Mouse (Mus musculus) kidney, embryonic 14.5 days (tissue): ENCODE data around the gene Klhl35. TPM values are rescaled to one million over a fixed set of nuclear protein-coding genes. Genes with fewer than 3 reads are reported as not detected.

Experiments used
- ATAC-seq: fragments of 200-750 bp; cut with Nextera tagmentation; 2 replicates; pipeline ENCODE4 v1.8.0; 2017; ENCODE audit warnings: moderate number of reproducible peaks, mild to moderate bottlenecking, moderate TSS enrichment, moderate library complexity; ENCODE audit not compliant: low FRiP score, low TSS enrichment
- H3K27ac ChIP-seq: fragments of 300-500 bp; sonication (generic); 2 replicates; pipeline ENCODE4 v1.5.1; 2014; ENCODE audit warnings: low read depth, mild to moderate bottlenecking, low read length, moderate library complexity, mixed read lengths
- H3K27me3 ChIP-seq: fragments of 300-500 bp; sonication (generic); 2 replicates; pipeline ENCODE4 v1.6.1; 2014; ENCODE audit warnings: mild to moderate bottlenecking, low read length; ENCODE audit not compliant: control insufficient read depth, insufficient read depth
- H3K36me3 ChIP-seq: fragments of 300-500 bp; sonication (generic); 2 replicates; pipeline ENCODE4 v1.6.1; 2014; ENCODE audit warnings: low read length, mixed read lengths; ENCODE audit not compliant: control insufficient read depth, insufficient read depth
- H3K4me1 ChIP-seq: fragments of 300-500 bp; sonication (generic); 2 replicates; pipeline ENCODE4 v1.6.1; 2014; ENCODE audit warnings: low read length, mixed read lengths; ENCODE audit not compliant: control insufficient read depth, insufficient read depth
- H3K4me2 ChIP-seq: fragments of 300-500 bp; sonication (generic); replicated peaks from 2 replicates; pipeline ENCODE4 v1.6.1; 2014; ENCODE audit warnings: low read depth, mild to moderate bottlenecking, low read length
- H3K4me3 ChIP-seq: fragments of 300-500 bp; sonication (generic); 2 replicates; pipeline ENCODE4 v1.5.1; 2014; ENCODE audit warnings: mild to moderate bottlenecking, low read length
- H3K9ac ChIP-seq: fragments of 300-500 bp; sonication (generic); 2 replicates; pipeline ENCODE4 v1.6.1; 2014; ENCODE audit warnings: low read depth, mild to moderate bottlenecking, low read length, moderate library complexity
- H3K9me3 ChIP-seq: fragments of 300-500 bp; sonication (generic); 2 replicates; pipeline ENCODE4 v1.6.1; 2016; ENCODE audit warnings: low read length; ENCODE audit not compliant: control insufficient read depth
- WGBS: fragments of 180-500 bp; shearing (Covaris S2); extraction: QIAGEN DNeasy Blood & Tissue Kit; methylation state at CpG from one replicate; pipeline ENCODE4 v1.1.7; 2014; 5-methylcytosine and 5-hydroxymethylcytosine counted together
- polyA plus RNA-seq: library from polyadenylated mRNA; unstranded; fragments of >200 nt; fragmentation: Nextera tagmentation; extraction: Ambion mirVana; gene quantifications from 2 replicates; pipeline ENCODE4 v1.2.1, GENCODE M21; 2014

Klhl35 gene
- polyA plus RNA-seq, 1 experiment from 2014 or later: 1.1 TPM

DNA sequence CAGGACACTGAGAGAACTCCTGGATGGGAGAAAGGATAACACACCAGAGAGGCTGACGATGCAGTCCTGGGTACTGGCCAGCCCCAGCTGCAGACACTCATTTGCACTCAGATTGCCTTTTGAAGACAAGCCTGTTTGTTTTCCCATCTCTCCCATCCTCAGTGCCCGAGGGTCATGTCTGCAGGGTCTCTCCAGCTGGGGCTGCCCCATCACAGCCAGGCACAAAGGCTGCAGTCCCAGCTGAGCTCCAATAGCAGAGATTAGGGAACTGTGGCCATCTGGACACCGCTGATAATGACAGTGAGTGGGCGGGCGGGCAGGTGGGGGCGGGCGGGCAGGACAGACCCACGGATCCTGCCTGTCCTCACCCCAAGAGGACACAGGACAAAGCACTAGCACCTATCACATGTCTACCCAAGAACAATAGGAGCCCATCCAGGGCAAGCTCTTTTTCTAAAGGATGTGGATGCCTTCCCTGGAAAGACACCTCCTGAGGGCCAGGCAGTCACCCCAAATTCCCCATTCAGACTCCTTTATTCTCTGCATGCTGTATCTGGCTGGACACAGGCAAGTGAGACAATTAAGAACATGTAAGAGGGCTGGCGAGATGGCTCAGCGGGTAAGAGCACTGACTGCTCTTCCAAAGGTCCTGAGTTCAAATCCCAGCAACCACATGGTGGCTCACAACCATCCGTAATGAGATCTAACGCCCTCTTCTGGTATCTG is 9.2 kb downstream of the Klhl35 start:
- no peak overlapping the region for H3K4me2 ChIP-seq
- no peak overlapping the region for H3K4me3 ChIP-seq
- H3K9ac ChIP-seq: no peak overlapping the region
- 63% methylated on average over 12 of the region's 12 CpGs for WGBS
- H3K27ac ChIP-seq: no peak overlapping the region
- peaks cover 64% of the 10 kb centered on the region for H3K36me3 ChIP-seq
- H3K27me3 ChIP-seq: no peaks in the 10 kb centered on the region
- peak; percentile 14; the same call in 1 of the 2 replicates for ATAC-seq
- H3K9me3 ChIP-seq: no peaks in the 10 kb centered on the region
- peaks cover 3% of the 10 kb centered on the region for H3K4me1 ChIP-seq

DNA sequence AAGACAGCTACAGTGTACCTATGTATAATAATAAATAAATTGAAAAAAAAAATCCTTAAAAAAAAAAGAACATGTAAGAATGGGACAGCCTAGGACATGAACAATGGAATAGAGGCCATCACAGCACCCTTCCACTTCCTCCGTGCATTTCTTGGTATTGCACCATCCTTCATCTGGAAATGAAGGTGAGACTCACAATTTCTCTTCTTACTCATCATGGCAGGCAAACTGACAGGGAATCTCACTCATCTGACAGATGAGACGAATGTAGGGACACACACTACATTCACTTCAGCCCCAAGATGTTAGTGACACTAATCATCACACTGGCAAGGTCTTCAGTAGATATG is 9.7 kb downstream of the Klhl35 start:
- peaks cover 5% of the 10 kb centered on the region; the same call in 1 of the 2 replicates for H3K4me1 ChIP-seq
- H3K9me3 ChIP-seq: no peaks in the 10 kb centered on the region
- WGBS: 87% methylated on average over 2 of the region's 2 CpGs
- H3K9ac ChIP-seq: no peak overlapping the region
- H3K27ac ChIP-seq: no peak overlapping the region
- no peaks in the 10 kb centered on the region for H3K27me3 ChIP-seq
- no peak for ATAC-seq
- H3K4me2 ChIP-seq: no peak overlapping the region
- H3K36me3 ChIP-seq: peaks cover 69% of the 10 kb centered on the region
- H3K4me3 ChIP-seq: no peak overlapping the region

DNA sequence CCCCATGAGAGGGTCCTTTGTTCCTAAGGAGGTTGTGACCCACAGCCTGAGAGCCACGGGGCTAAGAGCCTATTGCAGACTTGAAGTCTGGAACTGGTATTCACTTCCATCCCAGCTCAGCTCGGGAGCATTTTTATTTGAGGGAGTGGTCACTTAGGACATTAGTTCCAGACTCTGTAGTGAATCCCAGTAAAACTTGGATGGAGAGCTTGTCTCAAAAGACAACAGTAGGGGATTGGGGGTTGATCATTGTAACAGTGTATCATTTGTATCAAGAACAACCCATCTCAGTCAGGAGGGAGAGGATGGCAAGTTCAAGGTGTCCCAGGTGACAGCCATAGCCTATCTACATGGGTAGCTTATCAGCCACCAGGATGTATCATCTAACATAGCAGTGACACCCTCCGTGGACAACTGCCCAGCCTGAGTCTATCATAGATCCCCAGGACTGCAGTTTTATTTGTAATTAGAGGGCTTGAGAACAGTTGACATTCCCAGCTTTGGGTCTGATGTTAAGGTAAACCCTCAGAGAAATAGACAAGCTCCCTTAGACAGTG is 10.8 kb downstream of the Klhl35 start:
- no peak overlapping the region for H3K27ac ChIP-seq

DNA sequence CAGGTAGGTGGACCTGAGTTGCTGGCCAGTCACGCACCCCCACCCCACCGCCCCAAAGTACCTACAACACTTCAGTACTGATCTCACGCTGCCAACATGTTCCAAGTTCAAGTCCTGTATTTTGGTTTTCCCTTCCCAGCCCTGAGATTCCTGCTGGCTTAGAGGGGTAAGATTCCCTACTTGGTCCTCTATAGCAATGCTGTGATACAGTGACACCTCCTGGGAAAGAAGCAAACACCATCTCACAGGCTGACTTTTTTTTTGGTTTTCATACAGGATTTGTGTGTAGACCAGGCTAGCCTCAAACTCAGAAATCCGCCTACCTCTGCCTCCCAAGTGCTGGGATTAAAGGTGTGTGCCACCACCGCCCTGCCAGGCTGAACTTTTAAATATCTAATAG is 11.4 kb downstream of the Klhl35 start:
- Histone ChIP-seq H3K4me2 (no peak overlapping the region), H3K9ac (no peak overlapping the region), H3K4me1 (peaks cover 20% of the 10 kb centered on the region), H3K27ac (no peak overlapping the region), H3K27me3 (no peaks in the 10 kb centered on the region), H3K36me3 (peaks cover 83% of the 10 kb centered on the region), H3K4me3 (no peak overlapping the region), H3K9me3 (no peaks in the 10 kb centered on the region)
- 92% methylated on average over 5 of the region's 5 CpGs for WGBS
- no peak for ATAC-seq

More for the DNA sequence above, 10.8 kb downstream of the Klhl35 start:
- WGBS: 41% methylated on average over 3 of the region's 3 CpGs
- H3K9me3 ChIP-seq: no peaks in the 10 kb centered on the region
- H3K9ac ChIP-seq: no peak overlapping the region
- H3K27me3 ChIP-seq: no peaks in the 10 kb centered on the region
- no peak overlapping the region for H3K4me3 ChIP-seq
- no peak overlapping the region for H3K4me2 ChIP-seq
- peaks cover 78% of the 10 kb centered on the region for H3K36me3 ChIP-seq
- no peak for ATAC-seq
- H3K4me1 ChIP-seq: peaks cover 14% of the 10 kb centered on the region

DNA sequence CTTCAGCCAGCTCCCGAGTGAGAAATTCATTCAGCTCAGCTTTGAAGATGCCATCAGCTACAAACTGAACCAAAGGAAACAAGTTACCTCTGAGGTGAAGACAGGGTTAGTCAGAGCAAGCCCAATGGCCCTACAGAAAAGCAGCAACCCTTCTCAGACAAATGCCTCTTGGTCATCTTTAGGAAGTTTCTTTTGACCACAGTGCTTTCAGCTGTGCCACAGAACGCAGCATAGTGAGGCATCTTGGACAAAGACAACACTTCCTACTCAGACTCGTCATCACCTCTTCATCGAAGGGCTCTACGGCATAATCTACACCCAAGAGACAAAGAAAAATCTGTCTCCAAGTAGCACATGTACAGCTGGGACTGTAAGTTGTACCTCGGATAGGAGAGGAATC is 16.8 kb downstream of the Klhl35 start:
- no peak for ATAC-seq
- H3K4me2 ChIP-seq: peak overlapping the region; percentile 86
- H3K27ac ChIP-seq: peak overlapping the region; percentile 80
- 1% methylated on average over 6 of the region's 6 CpGs for WGBS
- H3K9me3 ChIP-seq: no peaks in the 10 kb centered on the region
- no peaks in the 10 kb centered on the region for H3K27me3 ChIP-seq
- peak overlapping the region; percentile 83 for H3K9ac ChIP-seq
- peaks cover 27% of the 10 kb centered on the region for H3K4me1 ChIP-seq
- peak overlapping the region; percentile 91 for H3K4me3 ChIP-seq
- peaks cover 49% of the 10 kb centered on the region for H3K36me3 ChIP-seq

DNA sequence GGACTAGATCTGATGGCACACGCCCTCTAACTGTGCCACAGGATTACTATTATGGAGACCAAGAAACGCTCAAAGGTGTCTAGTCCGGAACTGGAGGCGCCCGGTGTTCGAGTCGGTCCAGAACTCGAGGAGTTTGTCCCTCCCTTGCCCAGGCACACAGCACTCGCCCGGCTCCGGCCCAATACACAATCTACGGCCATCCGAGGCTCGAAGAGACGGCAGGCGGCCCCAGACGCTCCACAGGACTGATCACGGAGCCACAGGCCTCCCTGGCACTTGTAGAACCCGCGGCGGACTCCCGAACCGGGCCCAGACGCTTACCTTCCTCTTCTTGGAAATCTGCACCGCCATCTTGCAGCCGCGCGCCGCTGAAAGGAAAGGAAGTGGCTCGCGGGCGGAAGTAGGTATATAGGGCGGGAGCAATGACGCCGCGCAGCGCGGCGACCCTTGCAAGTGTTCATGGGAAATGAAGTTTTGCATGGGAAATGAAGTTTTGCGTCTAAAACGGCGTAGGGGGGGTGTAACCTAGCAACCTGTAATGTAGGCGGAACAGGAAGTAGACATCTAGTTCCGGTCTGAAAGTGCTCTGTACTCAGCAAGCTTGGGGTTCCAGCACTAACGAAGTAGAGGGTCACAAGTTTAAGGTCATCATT is 17.6 kb downstream of the Klhl35 start, which contains the start of gene Rps3:
Gene Rps3, minus strand, starts transcription at position 468 of the 653 bp plus-strand sequence.
- WGBS: under 1% methylated on average over 45 of the region's 45 CpGs

DNA sequence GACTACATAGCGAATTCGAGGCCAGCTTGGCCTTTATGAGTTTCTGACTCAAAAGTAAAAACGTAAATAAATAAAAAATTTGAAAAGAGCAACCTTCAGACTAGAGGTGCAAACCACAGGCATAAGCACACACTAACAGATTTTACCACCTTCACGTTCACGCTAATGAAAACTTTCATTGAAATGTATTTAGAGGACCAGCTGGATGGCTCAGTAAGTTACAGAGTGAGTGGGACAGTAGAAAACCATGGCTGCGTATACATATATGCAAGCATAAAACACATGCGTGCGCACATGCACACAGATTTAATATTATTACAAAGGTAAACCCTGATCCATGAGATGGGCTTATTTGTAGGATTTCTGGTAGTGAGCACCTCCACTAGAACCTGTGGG is 18.1 kb downstream of the Klhl35 start:
- H3K4me3 ChIP-seq: no peak overlapping the region; the same call in 1 of the 2 replicates
- ATAC-seq: 0 out of 2 replicates have a peak, but pooled peaks have one; percentile 17

More for the DNA sequence above, 17.6 kb downstream of the Klhl35 start, which contains the start of gene Rps3:
- Histone ChIP-seq H3K4me1 (peaks cover 27% of the 10 kb centered on the region), H3K36me3 (peaks cover 42% of the 10 kb centered on the region), H3K4me2 (peak within 1 kb of the TSS; percentile 86), H3K27me3 (no peaks in the 10 kb centered on the region), H3K9me3 (no peaks in the 10 kb centered on the region), H3K27ac (peak within 1 kb of the TSS; percentile 80), H3K4me3 (peak within 1 kb of the TSS; percentile 91), H3K9ac (peak within 1 kb of the TSS; percentile 83)
- ATAC-seq: peak; percentile 97

DNA sequence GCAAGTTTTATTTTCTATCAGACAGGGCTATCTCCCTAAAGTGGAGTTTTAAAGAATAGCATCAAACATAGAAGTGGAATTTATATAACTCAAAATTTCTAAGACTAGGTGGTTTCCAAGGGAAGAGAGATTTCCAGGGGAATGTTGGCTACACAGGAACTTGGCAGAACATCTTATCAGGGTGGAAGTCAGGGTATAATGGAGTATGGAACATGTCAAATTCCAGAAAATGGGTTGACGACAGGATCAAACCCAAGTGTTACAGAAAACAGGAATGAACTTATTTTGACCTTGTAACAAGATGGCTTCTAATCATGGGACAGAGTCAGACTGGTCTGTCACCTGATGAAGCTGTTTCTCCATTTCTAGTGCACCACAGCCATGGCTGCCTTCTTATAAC is 18.9 kb downstream of the Klhl35 start:
- no peak overlapping the region for H3K27ac ChIP-seq
- H3K27me3 ChIP-seq: no peaks in the 10 kb centered on the region
- no peaks in the 10 kb centered on the region for H3K9me3 ChIP-seq
- 85% methylated on average over 1 of the region's 1 CpGs for WGBS
- no peak overlapping the region for H3K4me2 ChIP-seq
- peaks cover 27% of the 10 kb centered on the region for H3K4me1 ChIP-seq
- no peak overlapping the region for H3K4me3 ChIP-seq
- peaks cover 29% of the 10 kb centered on the region for H3K36me3 ChIP-seq
- ATAC-seq: no peak
- no peak overlapping the region for H3K9ac ChIP-seq

More for the DNA sequence above, 18.1 kb downstream of the Klhl35 start:
- Histone ChIP-seq H3K4me1 (peaks cover 27% of the 10 kb centered on the region), H3K4me2 (peak overlapping the region; percentile 31), H3K36me3 (peaks cover 37% of the 10 kb centered on the region), H3K9ac (no peak overlapping the region), H3K27ac (no peak overlapping the region), H3K9me3 (no peaks in the 10 kb centered on the region), H3K27me3 (no peaks in the 10 kb centered on the region)
- 44% methylated on average over 8 of the region's 8 CpGs for WGBS

DNA sequence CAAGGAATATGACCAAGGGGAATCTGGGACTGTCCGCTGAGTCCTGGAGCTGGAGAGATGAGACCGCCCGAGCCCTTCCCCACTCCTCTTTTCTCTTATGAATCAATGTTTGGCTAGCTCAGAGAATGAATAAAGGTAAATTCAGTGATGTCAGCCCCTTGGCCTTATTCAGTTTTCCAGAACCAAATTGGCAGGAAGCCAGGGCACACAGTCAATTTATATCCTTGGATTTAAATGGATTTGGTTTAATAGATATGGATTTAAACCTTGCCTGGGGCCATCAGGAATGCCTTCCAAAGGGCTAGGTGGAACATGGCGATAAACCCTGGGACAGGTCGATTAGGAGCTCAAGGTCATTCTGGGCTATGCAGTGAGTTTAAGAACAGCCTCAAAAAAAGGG is 23.9 kb downstream of the Klhl35 start:
- H3K9me3 ChIP-seq: 0 out of 2 replicates have a peak, but pooled peaks cover 3% of the 10 kb centered on the region
- H3K36me3 ChIP-seq: no peaks in the 10 kb centered on the region
- no peak for ATAC-seq
- H3K27me3 ChIP-seq: no peaks in the 10 kb centered on the region
- WGBS: 81% methylated on average over 5 of the region's 5 CpGs
- no peak overlapping the region for H3K27ac ChIP-seq
- H3K4me3 ChIP-seq: no peak overlapping the region
- no peak overlapping the region for H3K4me2 ChIP-seq
- no peak overlapping the region for H3K9ac ChIP-seq
- no peaks in the 10 kb centered on the region for H3K4me1 ChIP-seq
